Mouse (Mus musculus): ENCODE results near the gene Krtap11-1.

The Krtap11-1 gene

DNA sequence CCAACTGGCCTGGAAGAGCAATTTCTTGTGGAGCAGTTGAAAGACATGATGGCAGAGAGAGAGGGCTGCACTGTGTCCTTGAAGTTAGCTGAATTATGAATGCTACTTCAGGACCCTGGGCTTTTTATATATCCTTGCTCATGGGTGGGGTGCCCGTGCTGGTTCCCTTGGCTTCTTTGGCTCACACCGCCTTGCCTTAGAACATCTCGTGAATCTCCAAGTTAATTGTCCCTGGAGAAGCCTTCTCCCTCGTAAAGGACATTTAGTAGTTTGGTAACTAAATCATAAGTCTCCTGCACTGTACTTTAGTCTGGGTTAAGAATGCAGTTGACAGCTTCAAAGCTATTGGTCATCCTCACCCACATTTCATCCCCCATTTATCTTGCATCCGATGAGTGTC, at the start of gene Krtap11-1:
TSS of gene Krtap11-1 (minus strand) at position 101 of the 400 bp plus-strand sequence.
- no peaks in the 10 kb centered on the region for H3K36me3 ChIP-seq (ENCODE audit: control insufficient read depth, insufficient read depth, low read length, poor library complexity, severe bottlenecking)
- no peak for DNase-seq (ENCODE audit: low read depth, low spot score)
- no peaks in the 10 kb centered on the region for H3K27me3 ChIP-seq (ENCODE audit: control insufficient read depth, insufficient read depth, low read length, poor library complexity, severe bottlenecking)

DNA sequence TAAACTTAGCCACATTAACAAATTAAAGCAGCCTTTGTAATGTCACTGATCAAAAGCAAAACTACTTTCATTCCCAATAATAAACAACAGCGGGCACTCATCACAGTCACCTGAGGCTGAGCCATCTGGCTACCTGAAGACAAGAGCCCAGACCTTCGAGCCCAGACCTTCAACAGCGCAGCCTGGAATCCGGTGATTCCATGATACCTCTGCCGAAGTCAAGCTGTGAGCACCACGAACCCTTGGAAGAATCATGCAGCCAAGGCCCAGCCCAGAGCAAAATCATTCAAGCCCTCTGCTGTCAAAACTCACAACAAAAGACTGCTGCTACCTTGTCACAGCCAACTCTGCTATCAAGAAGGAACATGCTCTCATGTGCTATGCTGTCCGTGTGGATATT, 47.2 kb upstream of the Krtap11-1 start:
- no peak for DNase-seq (ENCODE audit: low read depth, low spot score)
- Histone ChIP-seq H3K27me3 (ENCODE audit: control insufficient read depth, insufficient read depth, low read length, poor library complexity, severe bottlenecking) (no peaks in the 10 kb centered on the region), H3K36me3 (ENCODE audit: control insufficient read depth, insufficient read depth, low read length, poor library complexity, severe bottlenecking) (no peaks in the 10 kb centered on the region)

DNA sequence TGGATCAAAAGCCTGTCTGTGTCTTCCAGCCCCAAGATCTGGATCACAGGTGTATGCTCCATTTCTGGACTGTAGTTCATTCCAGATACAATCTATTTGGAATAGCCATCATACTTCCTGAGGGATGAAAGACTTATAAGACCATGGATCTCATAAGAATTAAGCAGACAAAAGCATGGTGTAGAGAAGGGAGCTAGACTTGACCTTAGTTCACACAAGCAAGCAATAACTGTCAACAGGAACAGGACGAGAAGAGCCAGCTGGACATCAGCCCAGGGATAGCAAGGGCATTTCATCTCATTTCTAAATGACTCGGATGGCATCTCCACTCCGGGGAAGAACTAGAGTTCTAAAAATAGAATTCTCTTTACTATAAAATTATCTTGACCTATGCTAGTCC, 46.3 kb upstream of the Krtap11-1 start:
- Histone ChIP-seq H3K27me3 (ENCODE audit: control insufficient read depth, insufficient read depth, low read length, poor library complexity, severe bottlenecking) (no peaks in the 10 kb centered on the region), H3K36me3 (ENCODE audit: control insufficient read depth, insufficient read depth, low read length, poor library complexity, severe bottlenecking) (no peaks in the 10 kb centered on the region)
- DNase-seq (ENCODE audit: low read depth, low spot score): no peak

DNA sequence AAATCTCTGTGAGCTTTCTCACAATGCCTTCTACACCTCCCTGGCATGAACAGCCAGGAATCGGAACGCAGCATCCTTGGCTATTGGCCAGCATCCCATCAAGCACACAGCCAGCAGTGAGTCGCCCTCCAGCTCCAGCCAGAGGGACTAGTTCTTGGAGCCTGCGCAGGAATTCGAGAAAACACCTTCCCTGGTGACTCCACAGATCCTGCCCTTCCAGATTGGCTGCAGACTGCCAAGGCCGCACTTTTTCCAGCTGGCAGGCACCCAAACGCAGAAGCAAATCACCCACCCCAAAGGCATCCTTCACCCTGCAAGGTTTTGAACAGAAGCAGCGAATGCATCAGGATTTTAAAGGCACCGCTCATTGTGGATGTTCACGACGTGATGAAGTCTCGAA, 42.7 kb upstream of the Krtap11-1 start:
- Histone ChIP-seq H3K27me3 (ENCODE audit: control insufficient read depth, insufficient read depth, low read length, poor library complexity, severe bottlenecking) (no peaks in the 10 kb centered on the region), H3K36me3 (ENCODE audit: control insufficient read depth, insufficient read depth, low read length, poor library complexity, severe bottlenecking) (no peaks in the 10 kb centered on the region)
- DNase-seq (ENCODE audit: low read depth, low spot score): no peak

DNA sequence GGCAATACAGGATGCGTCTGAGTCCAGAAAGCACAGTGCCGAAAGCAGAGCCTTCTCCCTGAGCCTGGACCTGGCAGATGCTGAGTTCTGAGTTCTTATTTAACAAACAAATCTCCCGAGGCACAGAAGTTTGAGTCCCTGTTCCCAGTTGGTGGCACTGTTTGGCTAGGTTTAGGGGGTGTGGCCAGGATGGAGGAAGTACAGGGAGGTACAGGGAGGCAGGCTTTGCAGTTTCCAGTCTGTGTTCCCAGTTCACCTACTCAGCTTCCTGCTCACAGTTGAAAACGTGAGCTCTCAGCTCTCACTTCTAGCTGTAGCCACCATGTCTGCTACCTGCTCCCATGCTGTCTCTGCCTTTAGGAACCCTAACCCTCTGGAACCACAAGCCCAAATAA, 37.8 kb upstream of the Krtap11-1 start:
- Histone ChIP-seq H3K36me3 (ENCODE audit: control insufficient read depth, insufficient read depth, low read length, poor library complexity, severe bottlenecking) (no peaks in the 10 kb centered on the region), H3K27me3 (ENCODE audit: control insufficient read depth, insufficient read depth, low read length, poor library complexity, severe bottlenecking) (no peaks in the 10 kb centered on the region)
- DNase-seq (ENCODE audit: low read depth, low spot score): no peak

DNA sequence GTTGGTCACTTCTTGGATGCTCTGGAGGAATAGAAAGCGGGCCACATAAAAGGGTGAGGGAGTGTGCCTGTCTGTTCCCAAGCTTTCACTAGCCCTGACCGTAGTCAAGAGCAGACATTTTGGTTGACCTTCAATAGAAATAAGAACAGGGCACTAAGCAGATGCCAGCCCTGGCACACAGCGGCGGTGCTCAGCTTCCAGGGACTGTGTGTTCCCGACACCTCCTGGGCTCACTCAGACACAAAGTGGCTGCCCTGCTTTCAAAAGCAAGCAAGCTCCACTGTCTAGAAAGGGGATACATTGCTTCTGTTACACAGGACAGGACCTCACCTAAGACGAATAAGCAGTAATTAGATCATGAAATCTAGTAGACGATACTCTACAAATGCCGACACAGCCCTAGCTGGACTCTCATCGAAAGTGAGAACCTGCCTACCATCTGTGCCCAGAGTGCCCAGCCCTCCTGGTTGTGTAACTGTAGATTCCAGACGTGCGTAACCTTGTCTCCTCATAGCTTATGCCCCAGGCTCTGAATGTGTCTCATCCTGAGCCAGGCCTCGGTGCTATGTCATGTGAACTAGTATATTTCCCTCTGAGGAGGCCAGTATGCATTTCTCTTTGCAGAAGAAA, 37.3 kb upstream of the Krtap11-1 start:
- Histone ChIP-seq H3K27me3 (ENCODE audit: control insufficient read depth, insufficient read depth, low read length, poor library complexity, severe bottlenecking) (no peaks in the 10 kb centered on the region), H3K36me3 (ENCODE audit: control insufficient read depth, insufficient read depth, low read length, poor library complexity, severe bottlenecking) (no peaks in the 10 kb centered on the region)
- DNase-seq (ENCODE audit: low read depth, low spot score): no peak

DNA sequence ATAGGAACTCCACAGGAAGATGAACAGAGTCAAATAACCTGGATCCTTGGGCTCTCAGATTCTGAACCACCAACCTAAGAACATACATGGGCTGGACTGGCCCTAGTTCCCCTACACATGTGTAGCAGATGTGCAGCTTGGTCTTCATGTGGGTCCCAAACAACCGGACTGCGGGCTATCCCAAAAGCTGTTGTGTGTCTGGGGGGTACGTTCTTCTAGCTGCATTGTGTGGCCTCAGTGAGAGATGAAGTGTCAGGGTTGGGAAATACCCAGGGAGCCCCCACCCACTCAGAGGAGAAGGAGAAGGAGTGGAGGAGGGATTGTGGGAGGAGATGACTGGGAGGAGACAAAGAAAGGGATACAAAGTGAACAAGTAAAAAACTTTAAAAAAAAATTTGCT, 36.0 kb upstream of the Krtap11-1 start:
- H3K27me3 ChIP-seq (ENCODE audit: control insufficient read depth, insufficient read depth, low read length, poor library complexity, severe bottlenecking): no peaks in the 10 kb centered on the region
- no peaks in the 10 kb centered on the region for H3K36me3 ChIP-seq (ENCODE audit: control insufficient read depth, insufficient read depth, low read length, poor library complexity, severe bottlenecking)
- no peak for DNase-seq (ENCODE audit: low read depth, low spot score)

DNA sequence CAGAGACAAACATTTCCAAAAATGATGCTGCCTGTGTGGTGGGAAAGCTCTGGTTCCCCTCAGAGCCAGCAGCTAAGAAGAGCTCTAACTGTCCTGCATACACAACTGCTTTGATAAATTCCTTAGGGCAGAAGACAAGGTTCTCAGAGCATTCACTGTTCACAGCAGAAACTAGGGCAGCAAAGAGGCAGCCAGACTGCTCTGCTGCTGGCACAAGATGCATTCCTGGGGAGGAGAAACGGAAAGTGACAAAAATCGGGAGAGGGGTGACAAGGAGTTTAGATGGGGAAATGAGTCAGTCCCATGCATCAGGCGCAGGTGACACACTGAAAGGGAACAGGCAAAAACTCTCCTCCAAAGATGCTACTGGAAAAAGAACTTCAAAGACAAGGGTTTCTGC, 16.2 kb upstream of the Krtap11-1 start:
- H3K27me3 ChIP-seq (ENCODE audit: control insufficient read depth, insufficient read depth, low read length, poor library complexity, severe bottlenecking): no peaks in the 10 kb centered on the region
- DNase-seq (ENCODE audit: low read depth, low spot score): no peak
- H3K36me3 ChIP-seq (ENCODE audit: control insufficient read depth, insufficient read depth, low read length, poor library complexity, severe bottlenecking): no peaks in the 10 kb centered on the region

DNA sequence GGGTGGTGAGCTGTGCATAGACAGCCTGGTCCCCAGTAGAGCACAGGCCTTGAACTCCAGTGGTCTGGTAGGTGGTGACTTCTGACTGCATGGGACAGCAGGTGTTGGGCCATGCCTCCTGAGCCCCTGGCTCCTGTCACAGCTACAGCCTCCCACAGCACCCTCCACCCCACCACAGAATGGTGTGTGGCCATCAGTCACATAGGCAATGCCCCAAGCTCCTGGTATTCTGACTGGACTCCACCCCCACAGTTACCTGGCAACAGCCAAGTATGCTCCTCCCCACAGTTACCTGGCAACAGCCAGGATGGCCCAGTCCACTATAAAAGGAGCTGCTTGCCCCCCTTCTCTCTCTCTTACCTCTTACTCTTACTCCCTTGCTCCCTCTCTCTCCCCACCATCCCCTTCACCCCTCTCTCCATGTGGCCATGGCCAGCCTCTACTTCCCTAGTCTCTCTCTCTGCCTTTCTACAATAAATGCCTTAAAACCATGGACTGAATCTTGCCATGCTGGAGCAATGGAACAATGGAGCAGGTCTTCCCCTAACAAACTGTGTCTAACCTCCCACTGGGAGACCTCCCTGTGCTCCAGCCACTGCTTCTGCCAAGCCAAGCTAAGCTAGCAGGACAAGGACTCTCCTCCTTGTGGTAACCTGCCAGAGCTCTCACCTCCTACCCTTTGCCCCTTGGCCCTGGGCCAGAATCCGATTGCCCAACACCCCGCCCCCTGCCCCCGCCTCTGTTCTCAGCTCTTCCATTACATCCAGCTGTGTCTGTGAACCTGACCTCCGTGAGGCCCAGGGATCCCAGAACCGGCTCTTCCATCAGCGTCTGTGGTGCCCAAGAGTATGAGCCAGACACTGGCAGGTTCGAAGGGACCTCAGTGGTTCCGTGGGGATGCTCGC, 14.9 kb upstream of the Krtap11-1 start:
- DNase-seq (ENCODE audit: low read depth, low spot score): no peak
- no peaks in the 10 kb centered on the region for H3K27me3 ChIP-seq (ENCODE audit: control insufficient read depth, insufficient read depth, low read length, poor library complexity, severe bottlenecking)
- no peaks in the 10 kb centered on the region for H3K36me3 ChIP-seq (ENCODE audit: control insufficient read depth, insufficient read depth, low read length, poor library complexity, severe bottlenecking)

DNA sequence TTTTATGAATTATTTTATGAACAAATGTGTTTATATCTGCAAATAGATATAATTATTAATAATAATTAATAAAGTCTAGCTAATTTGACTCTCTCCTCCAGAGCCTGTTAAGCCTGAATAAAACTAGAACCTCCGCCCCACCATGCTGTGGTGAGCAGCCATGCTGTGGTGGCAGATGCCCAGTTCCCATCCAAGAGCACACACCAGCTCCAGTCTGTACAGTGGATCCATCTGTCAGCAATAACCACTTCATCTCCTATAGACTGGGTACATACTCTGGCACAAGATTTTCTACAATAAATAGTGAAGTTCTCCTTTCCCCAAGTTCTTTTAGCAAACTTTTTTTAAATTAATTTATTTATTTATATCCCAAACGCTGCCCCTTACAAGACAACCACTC, 10.7 kb upstream of the Krtap11-1 start:
- Histone ChIP-seq H3K36me3 (ENCODE audit: control insufficient read depth, insufficient read depth, low read length, poor library complexity, severe bottlenecking) (no peaks in the 10 kb centered on the region), H3K27me3 (ENCODE audit: control insufficient read depth, insufficient read depth, low read length, poor library complexity, severe bottlenecking) (no peaks in the 10 kb centered on the region)
- DNase-seq (ENCODE audit: low read depth, low spot score): no peak

DNA sequence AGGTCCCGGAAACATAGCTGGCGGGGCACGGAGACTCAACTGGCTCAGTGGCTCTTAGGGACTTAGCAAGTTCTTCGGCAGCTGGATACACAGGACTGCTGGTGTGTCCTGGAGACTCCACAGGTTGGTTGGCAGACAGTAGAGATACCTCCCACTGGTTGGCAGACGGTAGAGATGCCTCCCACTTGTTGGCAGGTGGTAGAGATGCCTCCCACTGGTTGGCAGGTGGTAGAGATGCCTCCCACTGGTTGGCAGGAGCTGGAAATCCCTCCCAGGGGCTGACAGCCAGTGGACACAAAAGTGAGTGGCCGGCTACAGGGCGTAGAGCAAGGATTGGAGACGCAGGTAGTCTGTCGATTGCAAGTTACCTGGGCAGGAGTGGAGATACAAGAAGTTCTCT, 467 bp downstream of the Krtap11-1 start:
- DNase-seq (ENCODE audit: low read depth, low spot score): no peak
- H3K36me3 ChIP-seq (ENCODE audit: control insufficient read depth, insufficient read depth, low read length, poor library complexity, severe bottlenecking): no peaks in the 10 kb centered on the region

DNA sequence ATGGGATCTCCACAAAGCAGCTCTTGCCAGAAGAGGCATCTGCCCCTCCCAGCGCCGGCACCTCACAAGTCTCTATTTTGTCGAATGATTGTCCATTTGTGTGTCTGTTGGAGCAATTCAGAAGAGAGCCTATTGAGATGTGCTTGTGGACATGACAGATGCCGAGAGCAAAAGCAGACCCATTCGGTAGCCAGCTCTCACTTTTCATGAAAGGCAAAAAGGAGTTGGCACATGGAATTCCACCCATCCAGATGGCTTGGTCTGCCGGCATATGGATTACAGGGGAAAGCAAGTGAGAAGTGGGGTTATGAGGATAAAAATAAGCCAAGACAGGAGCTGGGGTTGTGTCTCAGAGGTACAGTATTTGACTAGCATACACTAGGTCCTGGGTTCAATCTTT, 1.8 kb downstream of the Krtap11-1 start:
- Histone ChIP-seq H3K36me3 (ENCODE audit: control insufficient read depth, insufficient read depth, low read length, poor library complexity, severe bottlenecking) (no peaks in the 10 kb centered on the region), H3K27me3 (ENCODE audit: control insufficient read depth, insufficient read depth, low read length, poor library complexity, severe bottlenecking) (no peaks in the 10 kb centered on the region)
- no peak for DNase-seq (ENCODE audit: low read depth, low spot score)

More for the DNA sequence above, 467 bp downstream of the Krtap11-1 start:
- no peaks in the 10 kb centered on the region for H3K27me3 ChIP-seq (ENCODE audit: control insufficient read depth, insufficient read depth, low read length, poor library complexity, severe bottlenecking)

DNA sequence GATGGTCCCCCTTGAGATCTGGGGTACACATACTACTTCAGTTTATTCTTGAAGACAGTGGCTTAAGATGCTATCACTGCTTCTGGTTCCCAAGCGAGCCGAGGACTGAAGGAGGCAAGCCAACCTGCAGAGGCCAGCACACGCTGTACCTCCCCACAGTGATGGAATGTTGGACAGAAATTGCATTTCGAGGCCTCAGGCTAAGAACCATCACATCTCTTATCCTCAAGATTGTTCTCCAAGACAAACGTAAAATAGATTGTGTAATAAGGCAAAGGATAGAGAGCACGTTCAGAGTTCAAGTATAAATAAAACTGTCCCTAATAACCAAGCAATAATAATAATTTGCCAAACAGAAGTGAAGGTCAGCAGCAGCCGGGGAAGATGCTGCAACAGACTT, 2.8 kb downstream of the Krtap11-1 start:
- Histone ChIP-seq H3K27me3 (ENCODE audit: control insufficient read depth, insufficient read depth, low read length, poor library complexity, severe bottlenecking) (no peaks in the 10 kb centered on the region), H3K36me3 (ENCODE audit: control insufficient read depth, insufficient read depth, low read length, poor library complexity, severe bottlenecking) (no peaks in the 10 kb centered on the region)
- no peak for DNase-seq (ENCODE audit: low read depth, low spot score)

DNA sequence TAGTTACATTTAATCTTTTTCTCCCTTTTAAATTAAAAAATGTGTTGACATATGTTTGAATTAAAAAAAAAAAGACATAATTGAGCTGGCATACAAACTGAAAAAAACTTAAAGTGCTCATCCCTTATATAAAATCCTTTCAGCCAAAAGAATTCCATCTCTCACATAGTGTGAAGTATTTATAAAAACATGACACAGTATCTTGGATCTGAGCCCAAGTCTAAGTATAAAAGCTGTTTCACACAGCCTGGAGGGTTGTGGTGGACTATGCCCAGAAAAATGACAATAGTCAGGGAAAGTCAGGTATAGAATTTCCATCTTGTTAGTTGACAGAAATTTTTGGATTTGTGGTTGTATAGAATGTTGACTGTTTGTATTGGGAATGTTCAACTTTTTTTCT, 20.7 kb downstream of the Krtap11-1 start:
- Histone ChIP-seq H3K27me3 (ENCODE audit: control insufficient read depth, insufficient read depth, low read length, poor library complexity, severe bottlenecking) (no peaks in the 10 kb centered on the region), H3K36me3 (ENCODE audit: control insufficient read depth, insufficient read depth, low read length, poor library complexity, severe bottlenecking) (no peaks in the 10 kb centered on the region)
- DNase-seq (ENCODE audit: low read depth, low spot score): no peak

DNA sequence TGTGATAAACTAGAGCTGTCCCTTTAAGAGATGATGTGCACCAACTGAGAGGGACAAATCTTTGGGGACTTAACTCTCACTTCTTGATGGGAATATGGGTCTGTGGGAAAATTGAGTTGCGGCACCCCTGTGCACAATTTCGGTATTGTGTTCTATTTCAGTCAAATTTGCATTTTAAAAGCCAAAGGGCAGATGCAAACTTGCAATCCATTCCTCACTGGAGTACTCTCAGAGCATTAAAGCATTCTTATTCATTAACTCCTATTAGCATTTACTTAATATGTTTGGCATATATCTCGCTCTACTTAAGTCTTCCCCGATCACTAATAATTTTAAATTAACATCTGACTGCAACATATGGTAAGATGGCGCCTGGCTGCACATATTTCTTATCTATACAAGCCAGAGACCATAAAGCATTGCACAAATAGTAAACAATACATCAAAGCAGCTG, 32.9 kb downstream of the Krtap11-1 start:
- no peaks in the 10 kb centered on the region for H3K27me3 ChIP-seq (ENCODE audit: control insufficient read depth, insufficient read depth, low read length, poor library complexity, severe bottlenecking)
- no peak for DNase-seq (ENCODE audit: low read depth, low spot score)
- H3K36me3 ChIP-seq (ENCODE audit: control insufficient read depth, insufficient read depth, low read length, poor library complexity, severe bottlenecking): no peaks in the 10 kb centered on the region
